Mouse (Mus musculus) adrenal gland, postnatal 36 days (tissue): ENCODE data around the gene Nufip1. TPM values are rescaled to one million over a fixed set of nuclear protein-coding genes. Genes with fewer than 3 reads are reported as not detected.

ENCODE experiments used
- DNase-seq, 2 experiments: peaks; one replicate each; pipeline ENCODE4 v3.0.0; 2021; ENCODE audit warnings: mixed read lengths in 1 of 2
- total RNA-seq, 2 experiments: library from RNA; stranded (reverse); gene quantifications; 2 replicates each; pipeline ENCODE4 v1.2.3; 2021

The Nufip1 gene
- total RNA-seq, 2 experiments from 2014 or later = 7.5 to 8.5 TPM

- no peak for DNase-seq
These were observed 68.7 kb downstream of the Nufip1 start for GRCm38 (mm10) chr14:76179343-76179742.

GRCm38 (mm10) chr14:76185358-76185757, 74.7 kb downstream of the Nufip1 start:
- no peak for DNase-seq

GRCm38 (mm10) chr14:76186299-76186698, 75.6 kb downstream of the Nufip1 start:
- no peak for DNase-seq

Other genes with a start within 250 kb of the Nufip1 start
- gene Kctd4, start 155.9 kb upstream of the Nufip1 start, total RNA-seq = not detected
- 10 to 100 TPM; 24.3 to 24.6 TPM for gene Gtf2f2, start 100.0 kb upstream of the Nufip1 start, total RNA-seq
- 10 to 100 TPM; 19.8 to 22.8 TPM for gene Gpalpp1, start 131 bp upstream of the Nufip1 start, total RNA-seq